Mouse (Mus musculus) liver, embryonic 16.5 days (tissue): ENCODE measurements at regions not wholly inside any gene's neighbourhood (a gene's known extent, or its start where the extent isn't known, plus 50 kb on each side); places are given as distances from the start of the nearest gene placed in this dataset.

Experiments used
- ATAC-seq: fragments of 200-750 bp; cut with Nextera tagmentation; 2 replicates; pipeline ENCODE4 v1.8.0; 2017; ENCODE audit warnings: low read depth, mild to moderate bottlenecking, moderate number of reproducible peaks, moderate library complexity
- H3K27ac ChIP-seq: fragments of 300-500 bp; sonication (generic); 2 replicates; pipeline ENCODE4 v1.5.1; 2014; ENCODE audit warnings: mild to moderate bottlenecking, low read length
- H3K27me3 ChIP-seq: fragments of 300-500 bp; sonication (generic); 2 replicates; pipeline ENCODE4 v1.6.1; 2014; ENCODE audit warnings: low read depth, low read length, mixed read lengths; ENCODE audit not compliant: control insufficient read depth, insufficient read depth
- H3K36me3 ChIP-seq: fragments of 300-500 bp; sonication (generic); 2 replicates; pipeline ENCODE4 v1.6.1; 2014; ENCODE audit warnings: mild to moderate bottlenecking; ENCODE audit not compliant: control insufficient read depth, insufficient read depth
- H3K4me1 ChIP-seq: fragments of 300-500 bp; sonication (generic); 2 replicates; pipeline ENCODE4 v1.6.1; 2014; ENCODE audit warnings: low read depth, low read length, mixed read lengths; ENCODE audit not compliant: control insufficient read depth
- H3K4me2 ChIP-seq: fragments of 300-500 bp; sonication (generic); 2 replicates; pipeline ENCODE4 v1.6.1; 2014; ENCODE audit warnings: low read depth, low read length, mixed read lengths
- H3K4me3 ChIP-seq: fragments of 300-500 bp; sonication (generic); 2 replicates; pipeline ENCODE4 v1.5.1; 2014; ENCODE audit warnings: low read depth, mild to moderate bottlenecking, low read length
- H3K9ac ChIP-seq: fragments of 300-500 bp; sonication (generic); 2 replicates; pipeline ENCODE4 v1.6.1; 2014; ENCODE audit warnings: low read depth, low read length
- H3K9me3 ChIP-seq: fragments of 300-500 bp; sonication (generic); replicated peaks from 2 replicates; pipeline ENCODE4 v1.6.1; 2016; ENCODE audit warnings: low read length; ENCODE audit not compliant: control insufficient read depth
- WGBS: fragments of 180-500 bp; shearing (Covaris S2); extraction: QIAGEN DNeasy Blood & Tissue Kit; methylation state at CpG from one replicate; pipeline ENCODE4 v1.1.7; 2014; ENCODE audit not compliant: insufficient replicate concordance; 5-methylcytosine and 5-hydroxymethylcytosine counted together

GRCm38 (mm10) chr19:54277368-54277767, 233.4 kb downstream of the Adra2a start:
- no peaks in the 10 kb centered on the region for H3K9me3 ChIP-seq
- H3K27me3 ChIP-seq: no peaks in the 10 kb centered on the region
- ATAC-seq: no peak
- no peaks in the 10 kb centered on the region for H3K36me3 ChIP-seq
- H3K27ac ChIP-seq: no peak overlapping the region
- no peak overlapping the region for H3K4me3 ChIP-seq
- 76% methylated on average over 10 of the region's 10 CpGs for WGBS
- no peak overlapping the region for H3K9ac ChIP-seq
- H3K4me1 ChIP-seq: no peaks in the 10 kb centered on the region
- no peak overlapping the region for H3K4me2 ChIP-seq

DNA sequence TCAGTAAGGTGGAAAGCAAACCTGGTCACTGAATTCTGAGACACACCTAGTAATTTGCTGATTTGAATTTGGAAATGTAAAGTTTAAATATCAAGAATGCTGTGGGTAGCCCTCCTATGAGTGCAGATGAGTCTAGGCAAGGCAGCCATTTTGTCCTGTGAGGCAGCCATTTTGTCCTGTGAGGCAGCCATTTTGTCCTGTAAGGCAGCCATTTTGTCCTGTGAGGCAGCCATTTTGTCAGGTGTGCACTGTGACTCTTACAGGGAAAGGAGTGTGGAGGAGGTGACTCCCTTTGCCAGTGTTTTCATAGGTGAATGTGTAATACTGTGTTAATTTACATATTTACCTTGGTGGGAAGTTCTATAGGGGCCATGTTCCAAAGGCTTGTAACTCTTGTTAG, 241.5 kb downstream of the Adra2a start:
- H3K4me1 ChIP-seq: no peaks in the 10 kb centered on the region
- no peak overlapping the region for H3K27ac ChIP-seq
- no peak overlapping the region for H3K4me2 ChIP-seq
- no peak for ATAC-seq
- no peak overlapping the region for H3K9ac ChIP-seq
- no peaks in the 10 kb centered on the region for H3K9me3 ChIP-seq
- H3K27me3 ChIP-seq: no peaks in the 10 kb centered on the region
- no peak overlapping the region for H3K4me3 ChIP-seq
- H3K36me3 ChIP-seq: no peaks in the 10 kb centered on the region

DNA sequence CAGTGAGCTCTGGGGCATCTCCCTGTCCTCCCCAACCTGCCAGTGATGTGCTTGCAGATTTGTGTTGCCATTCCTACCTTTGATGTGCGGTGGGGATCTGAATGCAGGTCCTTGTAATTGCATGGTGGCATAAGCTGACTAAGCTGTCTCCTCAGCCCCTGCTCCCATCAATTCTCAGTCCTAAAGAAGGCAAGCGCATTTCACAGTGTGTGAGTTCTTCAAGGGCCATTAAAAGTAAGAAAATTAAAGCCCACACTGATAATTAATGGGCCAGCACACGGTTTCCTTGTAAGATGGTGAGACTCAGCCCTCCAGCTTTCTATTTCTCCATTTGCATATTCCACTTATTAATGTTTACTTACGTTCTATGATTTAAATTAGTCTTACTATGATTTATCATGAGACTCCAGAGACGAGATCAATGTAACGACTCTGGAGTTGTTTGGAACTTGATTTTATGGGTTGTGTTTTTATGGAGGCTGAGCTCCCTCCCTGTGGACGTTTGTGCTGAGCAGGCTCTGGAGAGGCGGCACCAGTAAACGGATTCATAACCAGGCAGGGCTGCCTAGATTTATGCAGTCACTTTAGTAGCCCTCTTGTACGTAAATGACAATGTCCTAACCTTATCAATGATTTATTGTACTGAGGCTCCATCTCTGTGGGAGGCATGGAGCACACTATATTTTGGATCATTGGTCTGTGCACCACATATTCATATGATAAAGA, 253.9 kb downstream of the Adra2a start:
- no peaks in the 10 kb centered on the region for H3K4me1 ChIP-seq

GRCm38 (mm10) chr19:54311289-54311688, 267.3 kb downstream of the Adra2a start:
- no peak for ATAC-seq
- no peak overlapping the region for H3K4me3 ChIP-seq
- 67% methylated on average over 6 of the region's 6 CpGs for WGBS
- H3K27me3 ChIP-seq: no peaks in the 10 kb centered on the region
- H3K27ac ChIP-seq: no peak overlapping the region
- H3K4me1 ChIP-seq: no peaks in the 10 kb centered on the region
- H3K4me2 ChIP-seq: no peak overlapping the region
- H3K9me3 ChIP-seq: no peaks in the 10 kb centered on the region
- no peaks in the 10 kb centered on the region for H3K36me3 ChIP-seq
- H3K9ac ChIP-seq: no peak overlapping the region

More for the DNA sequence above, 253.9 kb downstream of the Adra2a start:
- ATAC-seq: no peak
- Histone ChIP-seq H3K4me2 (no peak overlapping the region), H3K4me3 (no peak overlapping the region), H3K9ac (no peak overlapping the region), H3K9me3 (no peaks in the 10 kb centered on the region), H3K27ac (no peak overlapping the region), H3K27me3 (no peaks in the 10 kb centered on the region), H3K36me3 (no peaks in the 10 kb centered on the region)
- 62% methylated on average over 10 of the region's 10 CpGs for WGBS

GRCm38 (mm10) chr19:54311723-54312122, 267.8 kb downstream of the Adra2a start:
- 52% methylated on average over 1 of the region's 1 CpGs for WGBS
- ATAC-seq: no peak
- no peaks in the 10 kb centered on the region for H3K9me3 ChIP-seq
- H3K9ac ChIP-seq: no peak overlapping the region
- H3K27me3 ChIP-seq: no peaks in the 10 kb centered on the region
- H3K4me2 ChIP-seq: no peak overlapping the region
- no peak overlapping the region for H3K4me3 ChIP-seq
- H3K4me1 ChIP-seq: no peaks in the 10 kb centered on the region
- no peak overlapping the region for H3K27ac ChIP-seq
- H3K36me3 ChIP-seq: no peaks in the 10 kb centered on the region

- Histone ChIP-seq H3K9me3 (no peaks in the 10 kb centered on the region), H3K4me3 (no peak overlapping the region), H3K36me3 (no peaks in the 10 kb centered on the region), H3K9ac (no peak overlapping the region), H3K27me3 (no peaks in the 10 kb centered on the region), H3K27ac (no peak overlapping the region), H3K4me2 (no peak overlapping the region), H3K4me1 (no peaks in the 10 kb centered on the region)
- no peak for ATAC-seq
- 51% methylated on average over 5 of the region's 5 CpGs for WGBS
These were observed 279.3 kb downstream of the Adra2a start for GRCm38 (mm10) chr19:54323276-54323675.

- H3K9me3 ChIP-seq: no peaks in the 10 kb centered on the region
These were observed 281.0 kb downstream of the Adra2a start for GRCm38 (mm10) chr19:54324991-54325390.

GRCm38 (mm10) chr19:54332140-54332539, 288.2 kb downstream of the Adra2a start:
- Histone ChIP-seq H3K27ac (no peak overlapping the region), H3K4me2 (no peak overlapping the region), H3K36me3 (no peaks in the 10 kb centered on the region), H3K9ac (no peak overlapping the region), H3K9me3 (no peaks in the 10 kb centered on the region), H3K27me3 (no peaks in the 10 kb centered on the region), H3K4me1 (no peaks in the 10 kb centered on the region), H3K4me3 (no peak overlapping the region)
- no peak for ATAC-seq
- whole genome bisulfite sequencing: 24% methylated on average over 1 of the region's 1 CpGs

More at GRCm38 (mm10) chr19:54324991-54325390, 281.0 kb downstream of the Adra2a start:
- H3K4me1 ChIP-seq: no peaks in the 10 kb centered on the region
- H3K4me3 ChIP-seq: no peak overlapping the region
- ATAC-seq: no peak
- no peaks in the 10 kb centered on the region for H3K27me3 ChIP-seq
- no peak overlapping the region for H3K9ac ChIP-seq
- H3K36me3 ChIP-seq: no peaks in the 10 kb centered on the region
- no peak overlapping the region for H3K27ac ChIP-seq
- WGBS: 39% methylated on average over 4 of the region's 4 CpGs
- no peak overlapping the region for H3K4me2 ChIP-seq

- Histone ChIP-seq H3K4me1 (no peaks in the 10 kb centered on the region), H3K27ac (no peak overlapping the region), H3K9me3 (no peaks in the 10 kb centered on the region), H3K36me3 (no peaks in the 10 kb centered on the region), H3K4me3 (no peak overlapping the region), H3K9ac (no peak overlapping the region), H3K4me2 (no peak overlapping the region), H3K27me3 (no peaks in the 10 kb centered on the region)
- no peak for ATAC-seq
- 64% methylated on average over 2 of the region's 2 CpGs for WGBS
These were observed 296.9 kb downstream of the Adra2a start for GRCm38 (mm10) chr19:54340778-54341291.
